Comparison of ENCODE assay signal across 14 mouse cellular contexts in the genomic region with DNA sequence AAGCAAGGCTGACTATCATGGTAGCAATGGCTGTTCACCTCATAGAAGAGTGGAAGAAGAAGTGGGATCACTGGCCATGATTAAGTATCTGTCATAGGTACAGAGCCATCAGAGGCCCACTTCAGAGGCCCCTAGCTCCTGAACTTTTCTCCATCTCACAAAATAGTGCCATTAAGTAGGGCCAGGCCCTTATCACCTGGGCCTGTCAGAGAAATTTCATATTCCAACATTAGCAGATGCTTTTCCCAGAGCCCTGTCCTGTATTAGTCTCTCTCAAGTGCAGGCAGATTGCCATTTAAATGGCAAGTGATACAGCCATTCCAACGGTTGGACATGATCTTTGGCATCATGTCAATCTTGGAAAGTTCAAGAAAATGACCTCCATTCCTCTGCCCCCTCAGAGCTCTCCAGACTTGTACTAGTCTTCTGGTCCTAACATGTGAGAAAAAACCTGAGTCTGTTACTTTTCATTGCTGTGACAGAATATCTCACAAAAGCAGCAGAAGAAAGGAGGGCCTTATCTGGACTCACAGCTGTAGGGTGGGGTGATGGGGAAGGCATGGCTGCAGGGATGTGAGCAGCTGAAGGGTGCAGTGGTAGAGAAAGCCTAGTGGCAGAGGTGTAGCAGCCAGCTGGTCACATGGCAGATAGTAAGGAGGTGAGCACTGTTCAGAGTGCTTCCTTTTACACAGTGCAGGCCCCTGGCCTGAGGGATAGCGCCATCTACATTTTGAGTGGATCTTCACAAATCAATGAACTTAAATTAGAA.
DNase-seq lines count a peak whose midpoint lies in the region; ATAC-seq and TF ChIP-seq lines count a peak whose summit lies in the region.
"Had no signal": no experiment of that assay in that cellular context is flagged by ENCODE, and none has a peak within 500 bp of the region (broad histone marks: within the 10 kb centered on the region; RNA-seq: fewer than 3 reads in every experiment).

No protein-coding gene starts in this region.

- H3K4me1 ChIP-seq in intestine, embryonic 15.5 days (replicated peaks): no peaks in the 10 kb centered on the region
- no peaks in the 10 kb centered on the region for H3K4me1 ChIP-seq in intestine, postnatal 0 days (replicated peaks; ENCODE audit: control insufficient read depth, insufficient read depth, low read length)
- peaks cover 78% of the 10 kb centered on the region for H3K4me1 ChIP-seq in liver, embryonic 13.5 days (replicated peaks)
- H3K4me1 ChIP-seq: embryonic facial prominence, embryonic 15.5 days had no signal

- WGBS in intestine, embryonic 15.5 days: 77% methylated on average over 2 of the region's 2 CpGs
- WGBS in intestine, postnatal 0 days: 63% methylated on average over 2 of the region's 2 CpGs
- 41% methylated on average over 2 of the region's 2 CpGs for WGBS in liver, embryonic 13.5 days (ENCODE audit: insufficient replicate concordance)

- H3K27me3 ChIP-seq in intestine, embryonic 15.5 days (replicated peaks): no peaks in the 10 kb centered on the region
- no peaks in the 10 kb centered on the region for H3K27me3 ChIP-seq in intestine, postnatal 0 days (replicated peaks; ENCODE audit: control insufficient read depth, insufficient read depth, low read length)
- no peaks in the 10 kb centered on the region for H3K27me3 ChIP-seq in liver, embryonic 13.5 days
- H3K27me3 ChIP-seq: embryonic facial prominence, embryonic 15.5 days had no signal

- ATAC-seq in intestine, embryonic 15.5 days: peak; percentile 66; the same call in 1 of the 2 replicates
- no peak for ATAC-seq in intestine, postnatal 0 days
- ATAC-seq in liver, embryonic 13.5 days (ENCODE audit: low read depth): peak; percentile 99

- no peaks in the 10 kb centered on the region for H3K9me3 ChIP-seq in intestine, embryonic 15.5 days
- H3K9me3 ChIP-seq in intestine, postnatal 0 days (ENCODE audit: control insufficient read depth): no peaks in the 10 kb centered on the region
- H3K9me3 ChIP-seq in liver, embryonic 13.5 days (replicated peaks): no peaks in the 10 kb centered on the region
- H3K9me3 ChIP-seq: embryonic facial prominence, embryonic 15.5 days; hindbrain, embryonic 10.5 days had no signal

- no peak overlapping the region for H3K27ac ChIP-seq in intestine, embryonic 15.5 days
- no peak overlapping the region for H3K27ac ChIP-seq in intestine, postnatal 0 days (ENCODE audit: low read depth, low read length)
- peak overlapping the region; percentile 98 for H3K27ac ChIP-seq in liver, embryonic 13.5 days
- H3K27ac ChIP-seq: embryonic facial prominence, embryonic 15.5 days; gastrocnemius, adult 2 months; hindbrain, embryonic 10.5 days had no signal

- intact Hi-C loops in left cerebral cortex, postnatal 4 days (cut with DNase I): no loop called here

- no peak overlapping the region for H3K4me3 ChIP-seq in intestine, embryonic 15.5 days (replicated peaks)
- no peak overlapping the region for H3K4me3 ChIP-seq in intestine, postnatal 0 days (ENCODE audit: low read depth, low read length)
- no peak overlapping the region; the same call in 1 of the 2 replicates for H3K4me3 ChIP-seq in liver, embryonic 13.5 days (replicated peaks)
- H3K4me3 ChIP-seq: embryonic facial prominence, embryonic 15.5 days; gastrocnemius, adult 2 months; hindbrain, embryonic 10.5 days had no signal

- no peak for TF ChIP-seq CTCF in intestine, postnatal 0 days (IDR thresholded peaks at IDR 0.05; ENCODE audit: low read depth)

- no peak overlapping the region for H3K9ac ChIP-seq in intestine, embryonic 15.5 days
- H3K9ac ChIP-seq in intestine, postnatal 0 days (ENCODE audit: low read depth, low read length): no peak overlapping the region
- peak overlapping the region; percentile 59 for H3K9ac ChIP-seq in liver, embryonic 13.5 days
- H3K9ac ChIP-seq: embryonic facial prominence, embryonic 15.5 days had no signal

- DNase-seq in embryo, embryonic 10.5 days (ENCODE audit: low spot score): peak; percentile 11
- no peak for DNase-seq in embryo, embryonic 11 days
- peak; percentile 20 for DNase-seq in MN1 (ENCODE audit: low spot score)
- peak; percentile 87 for DNase-seq in liver, embryonic 13.5 days
- DNase-seq in left cerebral cortex, adult 8-10 months (ENCODE audit: low spot score in 2 of 2): no peak
- no peak for DNase-seq in left cerebral cortex, postnatal 4 days
- DNase-seq: cerebellum, adult 18-20 months; gastrocnemius, adult 2 months; kidney, postnatal 36 days; lung, postnatal 36 days had no signal

- no peaks in the 10 kb centered on the region for H3K36me3 ChIP-seq in intestine, embryonic 15.5 days
- H3K36me3 ChIP-seq in intestine, postnatal 0 days (ENCODE audit: control insufficient read depth, insufficient read depth): no peaks in the 10 kb centered on the region
- no peaks in the 10 kb centered on the region for H3K36me3 ChIP-seq in liver, embryonic 13.5 days
- H3K36me3 ChIP-seq: embryonic facial prominence, embryonic 15.5 days; hindbrain, embryonic 10.5 days had no signal

- H3K4me2 ChIP-seq in intestine, embryonic 15.5 days (replicated peaks): no peak overlapping the region
- H3K4me2 ChIP-seq in intestine, postnatal 0 days (replicated peaks; ENCODE audit: low read depth): no peak overlapping the region
- peak overlapping the region; percentile 51 for H3K4me2 ChIP-seq in liver, embryonic 13.5 days
- H3K4me2 ChIP-seq: embryonic facial prominence, embryonic 15.5 days had no signal

Comparison
In these comparisons a context has a peak if more than half of its experiments do, and no peak if none do; other contexts are left out.
1. DNase-seq: peak in embryo, embryonic 10.5 days (single experiment), MN1 (single experiment) and liver, embryonic 13.5 days (single experiment); none in embryo, embryonic 11 days (single experiment), left cerebral cortex, adult 8-10 months (0 of 2) and left cerebral cortex, postnatal 4 days (single experiment).